In the genomic region with DNA sequence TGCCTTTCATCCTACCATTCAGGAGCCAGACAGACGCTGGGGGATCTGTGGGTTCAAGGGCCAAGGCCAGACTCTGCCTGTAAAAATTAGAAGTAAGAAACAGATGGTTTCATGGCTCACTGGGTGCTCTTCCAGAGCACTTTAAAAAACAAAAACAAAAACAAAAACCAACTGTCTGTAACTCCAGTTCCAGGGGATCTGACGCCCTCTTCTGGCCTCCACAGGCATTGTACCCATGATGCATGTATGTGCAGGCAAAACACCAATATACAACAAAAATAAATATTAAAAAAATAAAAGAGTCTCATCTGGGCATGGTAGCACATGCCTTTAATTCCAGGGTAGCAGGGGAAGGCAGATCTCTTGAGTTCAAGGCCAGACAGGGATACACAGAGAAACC, we compare ENCODE assay signal across 12 mouse cellular contexts. TPM values are rescaled to one million over a fixed set of nuclear protein-coding genes. Genes with fewer than 3 reads are reported as not detected.
DNase-seq lines count a peak whose midpoint lies in the region; ATAC-seq and TF ChIP-seq lines count a peak whose summit lies in the region.
"Had no signal": no experiment of that assay in that cellular context is flagged by ENCODE, and none has a peak within 500 bp of the region (broad histone marks: within the 10 kb centered on the region; RNA-seq: fewer than 3 reads in every experiment).

No protein-coding gene starts in this region.

- no peak overlapping the region for H3K27ac ChIP-seq in heart, postnatal 0 days (ENCODE audit: low read depth)
- no peak overlapping the region for H3K27ac ChIP-seq in heart, embryonic 10.5 days
- no peak overlapping the region for H3K27ac ChIP-seq in liver, postnatal 0 days (ENCODE audit: low read depth)
- no peak overlapping the region for H3K27ac ChIP-seq in cortical plate, adult 2 months (ENCODE audit: insufficient read depth, low read length)
- H3K27ac ChIP-seq: forebrain, embryonic 10.5 days; limb, embryonic 12.5 days had no signal

- TF ChIP-seq POLR2A in cortical plate, adult 2 months (IDR thresholded peaks at IDR 0.05; ENCODE audit: extremely low read depth, insufficient read depth, low read length): no peak

- H3K36me3 ChIP-seq in heart, postnatal 0 days (replicated peaks; ENCODE audit: control insufficient read depth, insufficient read depth, low read length): peaks cover 41% of the 10 kb centered on the region
- peaks cover 48% of the 10 kb centered on the region for H3K36me3 ChIP-seq in heart, embryonic 10.5 days
- peaks cover 16% of the 10 kb centered on the region for H3K36me3 ChIP-seq in liver, postnatal 0 days (replicated peaks; ENCODE audit: insufficient read depth, low read length)
- H3K36me3 ChIP-seq in E14TG2a.4 (ENCODE audit: insufficient read depth, low read length): peaks cover 79% of the 10 kb centered on the region

- WGBS in heart, postnatal 0 days: 45% methylated on average over 2 of the region's 2 CpGs
- 56% methylated on average over 2 of the region's 2 CpGs for WGBS in heart, embryonic 10.5 days
- WGBS in liver, postnatal 0 days (ENCODE audit: insufficient replicate concordance): 44% methylated on average over 2 of the region's 2 CpGs

- no peaks in the 10 kb centered on the region for H3K4me1 ChIP-seq in heart, postnatal 0 days (ENCODE audit: control insufficient read depth, insufficient read depth)
- no peaks in the 10 kb centered on the region for H3K4me1 ChIP-seq in heart, embryonic 10.5 days
- H3K4me1 ChIP-seq in liver, postnatal 0 days (ENCODE audit: insufficient read depth): peaks cover 3% of the 10 kb centered on the region; the same call in 1 of the 2 replicates
- H3K4me1 ChIP-seq in E14TG2a.4 (replicated peaks; ENCODE audit: low read depth, low read length): peaks cover 82% of the 10 kb centered on the region
- H3K4me1 ChIP-seq in cortical plate, adult 2 months (ENCODE audit: control insufficient read depth, insufficient read depth, low read length): no peaks in the 10 kb centered on the region
- H3K4me1 ChIP-seq: forebrain, embryonic 10.5 days; limb, embryonic 12.5 days had no signal

- no peaks in the 10 kb centered on the region for H3K27me3 ChIP-seq in heart, postnatal 0 days (ENCODE audit: control insufficient read depth, insufficient read depth, low read length)
- no peaks in the 10 kb centered on the region for H3K27me3 ChIP-seq in heart, embryonic 10.5 days (ENCODE audit: insufficient read depth, poor library complexity, severe bottlenecking)
- H3K27me3 ChIP-seq in liver, postnatal 0 days (ENCODE audit: insufficient read depth, low read length): no peaks in the 10 kb centered on the region
- no peaks in the 10 kb centered on the region for H3K27me3 ChIP-seq in E14TG2a.4 (ENCODE audit: insufficient read depth, low read length)
- H3K27me3 ChIP-seq: limb, embryonic 12.5 days; megakaryocyte, embryonic 14.5 days had no signal

- TF ChIP-seq EP300 in heart, postnatal 0 days (IDR thresholded peaks at IDR 0.05; ENCODE audit: low read depth): no peak
- no peak for TF ChIP-seq EP300 in liver, postnatal 0 days (IDR thresholded peaks at IDR 0.05; ENCODE audit: low read depth)

- DNase-seq in heart, postnatal 0 days (ENCODE audit: low spot score): no peak
- DNase-seq in heart, embryonic 10.5 days (ENCODE audit: low spot score): no peak
- peak; percentile 25 for DNase-seq in liver, postnatal 0 days
- no peak for DNase-seq in liver
- no peak for DNase-seq in adrenal gland, adult 2 months
- DNase-seq: gastrocnemius, postnatal 36 days had no signal

- no peak overlapping the region for H3K4me3 ChIP-seq in heart, postnatal 0 days (ENCODE audit: low read depth, low read length)
- no peak overlapping the region for H3K4me3 ChIP-seq in heart, embryonic 10.5 days
- H3K4me3 ChIP-seq in liver, postnatal 0 days (ENCODE audit: low read depth, low read length): no peak overlapping the region
- no peak overlapping the region for H3K4me3 ChIP-seq in E14TG2a.4 (replicated peaks; ENCODE audit: low read length)
- H3K4me3 ChIP-seq in cortical plate, adult 2 months (ENCODE audit: insufficient read depth, low read length): no peak overlapping the region
- H3K4me3 ChIP-seq: forebrain, embryonic 10.5 days; limb, embryonic 12.5 days; megakaryocyte, embryonic 14.5 days had no signal

- H3K9ac ChIP-seq in heart, postnatal 0 days (replicated peaks; ENCODE audit: low read depth, low read length): no peak overlapping the region
- no peak overlapping the region for H3K9ac ChIP-seq in liver, postnatal 0 days (replicated peaks)
- H3K9ac ChIP-seq: limb, embryonic 12.5 days had no signal

- H3K9me3 ChIP-seq in heart, postnatal 0 days (replicated peaks; ENCODE audit: control insufficient read depth, low read length): no peaks in the 10 kb centered on the region
- no peaks in the 10 kb centered on the region for H3K9me3 ChIP-seq in heart, embryonic 10.5 days
- H3K9me3 ChIP-seq in liver, postnatal 0 days (ENCODE audit: low read length): no peaks in the 10 kb centered on the region
- no peaks in the 10 kb centered on the region for H3K9me3 ChIP-seq in E14TG2a.4 (ENCODE audit: low read length)
- H3K9me3 ChIP-seq: forebrain, embryonic 10.5 days; limb, embryonic 12.5 days; megakaryocyte, embryonic 14.5 days had no signal

- no peak overlapping the region for H3K4me2 ChIP-seq in heart, postnatal 0 days (ENCODE audit: low read depth, low read length)
- no peak overlapping the region for H3K4me2 ChIP-seq in liver, postnatal 0 days (ENCODE audit: low read depth, low read length)
- H3K4me2 ChIP-seq: limb, embryonic 12.5 days had no signal

- TF ChIP-seq CTCF in heart, postnatal 0 days (IDR thresholded peaks at IDR 0.05; ENCODE audit: low read depth): peak; percentile 34; the same call in 1 of the 2 replicates
- peak; percentile 56 for TF ChIP-seq CTCF in liver, postnatal 0 days (IDR thresholded peaks at IDR 0.05; ENCODE audit: low read depth)
- peak; percentile 39 for TF ChIP-seq CTCF in E14TG2a.4 (conservative IDR thresholded peaks at IDR 0.05; ENCODE audit: low read length)
- 0 out of 2 replicates have a peak, but pooled peaks have one; percentile 18 for TF ChIP-seq CTCF in cortical plate, adult 2 months (IDR thresholded peaks at IDR 0.05; ENCODE audit: extremely low read depth, insufficient read depth, low read length)

- ATAC-seq in heart, postnatal 0 days (ENCODE audit: insufficient read depth, low read depth): no peak
- no peak for ATAC-seq in liver, postnatal 0 days
- ATAC-seq: Patski had no signal

RNA-seq across cellular contexts. Expression of a gene that starts 10.4 kb away (rescaled TPM):
- total RNA-seq in heart, postnatal 0 days (2014; rRNA removed; ENCODE audit: low replicate concordance): 8.4 and 17.3 TPM in 2 replicates
- 11.5 and 11.6 TPM in 2 replicates for polyA plus RNA-seq in heart, postnatal 0 days (2015; fragmentation: Nextera tagmentation; extraction: Ambion mirVana)
- polyA plus RNA-seq in heart, embryonic 10.5 days (2016; fragmentation: Nextera tagmentation; extraction: Ambion mirVana): 22.7 and 23.2 TPM in 2 replicates
- 9.6 and 10.3 TPM in 2 replicates for polyA plus RNA-seq in liver, postnatal 0 days (2015; fragmentation: Nextera tagmentation; extraction: Ambion mirVana)
- 20.6 and 21.4 TPM in 2 replicates for polyA plus RNA-seq in cortical plate, adult 2 months (2012; rRNA removed)
- 10 to 100 TPM; 45.4 to 59.2 TPM for total RNA-seq in adrenal gland, adult 2 months (2021)
- 40.7 and 41.3 TPM in 2 replicates for polyA plus RNA-seq in adrenal gland, adult 2 months (2012; rRNA removed)

RNA-seq across cellular contexts. Expression of a gene that starts 16.8 kb away (rescaled TPM):
- total RNA-seq in heart, postnatal 0 days (2014; rRNA removed; ENCODE audit: low replicate concordance): 2.4 and 6.8 TPM in 2 replicates
- polyA plus RNA-seq in heart, postnatal 0 days (2015; fragmentation: Nextera tagmentation; extraction: Ambion mirVana): 17.5 and 19.3 TPM in 2 replicates
- polyA plus RNA-seq in heart, embryonic 10.5 days (2016; fragmentation: Nextera tagmentation; extraction: Ambion mirVana): 35.4 and 37.6 TPM in 2 replicates
- polyA plus RNA-seq in liver, postnatal 0 days (2015; fragmentation: Nextera tagmentation; extraction: Ambion mirVana): 15.4 and 16.4 TPM in 2 replicates
- 106 and 115 TPM in 2 replicates for polyA plus RNA-seq in cortical plate, adult 2 months (2012; rRNA removed)
- total RNA-seq in adrenal gland, adult 2 months (2021): 10 to 100 TPM; 44.7 to 47.8 TPM
- polyA plus RNA-seq in adrenal gland, adult 2 months (2012; rRNA removed): 18.3 and 19.5 TPM in 2 replicates

RNA-seq across cellular contexts. Expression of a gene that starts 22.1 kb away (rescaled TPM):
- 0.92 and 5.8 TPM in 2 replicates for total RNA-seq in heart, postnatal 0 days (2014; rRNA removed; ENCODE audit: low replicate concordance)
- polyA plus RNA-seq in heart, postnatal 0 days (2015; fragmentation: Nextera tagmentation; extraction: Ambion mirVana): 1.8 and 2.2 TPM in 2 replicates
- polyA plus RNA-seq in heart, embryonic 10.5 days (2016; fragmentation: Nextera tagmentation; extraction: Ambion mirVana): 8.6 and 11.7 TPM in 2 replicates
- polyA plus RNA-seq in liver, postnatal 0 days (2015; fragmentation: Nextera tagmentation; extraction: Ambion mirVana): 2.0 and 3.4 TPM in 2 replicates
- polyA plus RNA-seq in cortical plate, adult 2 months (2012; rRNA removed): 23.2 and 23.9 TPM in 2 replicates
- total RNA-seq in adrenal gland, adult 2 months (2021): 1 to 10 TPM; 2.9 to 3.7 TPM
- 11.6 and 12.8 TPM in 2 replicates for polyA plus RNA-seq in adrenal gland, adult 2 months (2012; rRNA removed)

RNA-seq across cellular contexts. Expression of a gene that starts 44.5 kb away (rescaled TPM):
- 12.6 and 22.6 TPM in 2 replicates for total RNA-seq in heart, postnatal 0 days (2014; rRNA removed; ENCODE audit: low replicate concordance)
- 11.0 and 13.6 TPM in 2 replicates for polyA plus RNA-seq in heart, postnatal 0 days (2015; fragmentation: Nextera tagmentation; extraction: Ambion mirVana)
- polyA plus RNA-seq in heart, embryonic 10.5 days (2016; fragmentation: Nextera tagmentation; extraction: Ambion mirVana): 47.7 and 61.2 TPM in 2 replicates
- 1.9 and 2.1 TPM in 2 replicates for polyA plus RNA-seq in liver, postnatal 0 days (2015; fragmentation: Nextera tagmentation; extraction: Ambion mirVana)
- polyA plus RNA-seq in cortical plate, adult 2 months (2012; rRNA removed): 131 and 135 TPM in 2 replicates
- total RNA-seq in adrenal gland, adult 2 months (2021): 10 to 100 TPM; 12.9 to 17.9 TPM
- polyA plus RNA-seq in adrenal gland, adult 2 months (2012; rRNA removed): 37.3 and 55.0 TPM in 2 replicates

RNA-seq across cellular contexts. Expression of a gene that starts 49.3 kb away (rescaled TPM):
- 0.08 and 0.23 TPM in 2 replicates for total RNA-seq in heart, postnatal 0 days (2014; rRNA removed; ENCODE audit: low replicate concordance)
- 0.20 and 0.22 TPM in 2 replicates for polyA plus RNA-seq in heart, postnatal 0 days (2015; fragmentation: Nextera tagmentation; extraction: Ambion mirVana)
- 1.1 and 1.4 TPM in 2 replicates for polyA plus RNA-seq in heart, embryonic 10.5 days (2016; fragmentation: Nextera tagmentation; extraction: Ambion mirVana)
- 0.09 and 0.15 TPM in 2 replicates for polyA plus RNA-seq in liver, postnatal 0 days (2015; fragmentation: Nextera tagmentation; extraction: Ambion mirVana)
- polyA plus RNA-seq in cortical plate, adult 2 months (2012; rRNA removed): 7.6 and 7.9 TPM in 2 replicates
- total RNA-seq in adrenal gland, adult 2 months (2021): under 1 TPM; 0.86 to 0.92 TPM
- 1.1 and 1.2 TPM in 2 replicates for polyA plus RNA-seq in adrenal gland, adult 2 months (2012; rRNA removed)
